Mouse (Mus musculus): ENCODE results near the gene Uqcc3. TPM values are rescaled to one million over a fixed set of nuclear protein-coding genes. Genes with fewer than 3 reads are reported as not detected.

Gene Uqcc3
- 69.0 and 73.5 TPM in 2 replicates for polyA plus RNA-seq (2015; fragmentation: Nextera tagmentation; extraction: Ambion mirVana)

DNA sequence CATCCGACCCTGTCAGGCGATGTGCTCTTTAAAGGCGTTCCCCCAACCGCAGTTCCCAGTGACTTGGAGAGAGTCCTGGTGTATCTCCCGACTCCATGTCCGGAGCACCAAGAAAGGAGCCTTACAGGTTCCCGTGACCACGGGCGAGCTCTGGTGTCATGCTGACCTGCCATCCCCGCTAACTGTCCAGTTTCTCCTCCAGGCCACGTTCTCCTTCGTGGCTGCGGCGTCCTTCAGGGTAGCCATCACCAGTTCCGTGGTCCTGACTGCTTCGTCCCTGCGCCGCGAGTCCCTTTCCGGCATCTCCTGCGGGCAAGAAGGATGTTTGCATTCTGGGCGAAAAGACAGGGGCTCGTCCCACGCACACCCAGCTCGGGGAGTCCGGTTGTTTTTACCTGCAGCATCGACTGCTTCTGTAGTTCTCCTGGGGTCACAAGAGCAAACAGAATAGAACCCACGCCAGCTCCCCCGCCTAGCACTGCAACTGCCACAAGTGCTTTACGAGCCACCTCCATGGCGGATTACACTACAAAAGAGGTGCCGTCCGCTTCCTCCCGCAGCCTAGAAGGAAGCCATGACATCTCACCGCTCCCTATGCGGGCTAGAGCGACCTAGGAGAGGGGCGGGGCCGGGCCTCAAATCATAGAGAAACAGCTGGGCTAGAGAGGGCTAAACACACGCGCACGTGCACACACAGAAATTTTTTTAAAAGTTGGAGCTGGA lies at the start of gene Uqcc3:
Uqcc3 (minus strand) TSS at position 613 of the 723 bp plus-strand sequence.
- WGBS, result under 1% methylated on average over 42 of the region's 42 CpGs

DNA sequence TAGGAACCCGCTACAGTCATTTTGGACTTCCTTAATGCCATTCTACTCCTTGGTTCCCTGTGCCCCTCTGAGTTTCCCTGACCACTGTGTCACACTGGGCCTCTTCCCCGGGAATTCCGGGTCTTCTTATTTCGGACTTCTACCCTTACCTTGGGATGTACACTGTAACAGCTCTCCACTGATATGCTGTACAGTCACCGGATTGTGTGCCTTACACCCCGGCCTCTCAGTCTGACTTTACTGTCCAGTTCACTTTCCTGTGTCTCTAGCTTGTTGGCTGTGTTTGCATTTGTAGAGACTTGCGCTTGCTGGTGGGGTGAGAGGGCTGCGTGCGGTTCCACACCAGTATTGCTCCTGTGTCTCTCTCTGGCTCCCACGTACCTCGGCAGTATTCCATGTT lies 49.4 kb upstream of the Uqcc3 start:
- WGBS, result 14% methylated on average over 11 of the region's 11 CpGs
- Histone ChIP-seq H3K9me3 (no peaks in the 10 kb centered on the region), H3K36me3 (peaks cover 28% of the 10 kb centered on the region), H3K4me3 (peak overlapping the region; percentile 54), H3K4me1 (replicated peaks) (peaks cover 23% of the 10 kb centered on the region), H3K27ac (replicated peaks) (0 out of 2 replicates have a peak overlapping the region, but pooled peaks have one; percentile 28), H3K9ac (peak overlapping the region; percentile 79), H3K4me2 (peak overlapping the region; percentile 71), H3K27me3 (no peaks in the 10 kb centered on the region)
- no peak for ATAC-seq (ENCODE audit: low read depth)

More for the DNA sequence above, at the start of gene Uqcc3:
- no peaks in the 10 kb centered on the region for H3K27me3 ChIP-seq
- peak within 1 kb of the TSS; percentile 70 for H3K4me2 ChIP-seq
- peak within 1 kb of the TSS; percentile 82 for H3K9ac ChIP-seq
- ATAC-seq (ENCODE audit: low read depth), result peak; percentile 98
- H3K4me3 ChIP-seq, result peak within 1 kb of the TSS; percentile 83
- H3K9me3 ChIP-seq, result no peaks in the 10 kb centered on the region
- H3K27ac ChIP-seq (replicated peaks), result peak within 1 kb of the TSS; percentile 88
- H3K4me1 ChIP-seq (replicated peaks), result peaks cover 15% of the 10 kb centered on the region
- peaks cover 28% of the 10 kb centered on the region for H3K36me3 ChIP-seq

DNA sequence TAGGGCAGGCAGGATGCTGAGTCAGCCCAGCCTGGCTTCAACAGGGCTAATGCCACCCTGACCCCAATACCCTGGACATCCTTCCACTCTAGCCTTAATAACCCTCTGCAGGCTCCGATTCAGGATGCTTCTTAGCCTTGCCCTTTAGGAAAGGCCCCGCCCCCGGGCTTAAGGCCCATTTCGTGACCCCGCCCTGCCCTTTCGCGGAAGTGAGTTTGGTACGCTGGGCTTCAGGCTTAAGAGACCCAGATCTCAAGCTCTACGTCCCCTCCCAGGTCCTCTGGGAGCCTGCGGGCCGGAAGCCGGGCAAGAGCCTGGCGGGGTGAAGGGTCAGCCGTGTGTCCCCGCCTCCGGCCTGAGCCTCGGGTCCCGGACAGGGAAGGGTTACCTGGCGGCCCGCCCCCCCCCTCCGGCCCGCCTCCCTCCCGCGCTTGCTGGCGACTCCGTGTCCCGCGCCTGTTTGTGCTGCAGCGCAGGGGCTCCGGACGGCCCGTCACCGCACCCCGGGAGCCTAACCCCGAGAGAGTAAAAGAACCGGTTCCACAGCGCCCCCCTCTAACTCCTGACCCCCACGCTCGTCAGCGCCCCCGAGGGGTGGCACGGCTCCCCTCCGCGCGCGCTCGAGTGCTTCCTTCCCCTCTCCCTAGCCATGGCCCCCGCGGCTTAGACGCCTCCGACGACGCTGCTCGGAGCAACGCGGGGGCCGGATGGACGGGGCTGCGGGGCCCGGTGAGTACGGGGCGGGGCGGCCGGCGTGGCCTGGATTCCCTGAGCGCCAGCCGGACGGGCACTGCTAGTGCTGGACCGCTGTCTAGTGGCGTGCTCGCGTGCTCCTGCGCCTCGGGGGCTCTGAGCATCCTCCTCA lies 48.7 kb upstream of the Uqcc3 start, which contains the start of the genes Rom1 and Eml3:
Rom1 (minus strand) TSS at position 133 of the 865 bp plus-strand sequence.
Eml3 (plus strand) TSS at position 329 of the 865 bp plus-strand sequence.
- WGBS, result under 1% methylated on average over 73 of the region's 74 CpGs
- H3K36me3 ChIP-seq, result peaks cover 28% of the 10 kb centered on the region
- H3K9ac ChIP-seq, result peak within 1 kb of the TSS; percentile 79
- ATAC-seq (ENCODE audit: low read depth), result peak; percentile 68
- no peaks in the 10 kb centered on the region for H3K27me3 ChIP-seq
- peak within 1 kb of the TSS; percentile 54 for H3K4me3 ChIP-seq
- peak within 1 kb of the TSS; percentile 71 for H3K4me2 ChIP-seq
- H3K9me3 ChIP-seq, result no peaks in the 10 kb centered on the region
- peaks cover 23% of the 10 kb centered on the region for H3K4me1 ChIP-seq (replicated peaks)
- H3K27ac ChIP-seq (replicated peaks), result peak within 1 kb of the TSS; percentile 54; the same call in 1 of the 2 replicates

DNA sequence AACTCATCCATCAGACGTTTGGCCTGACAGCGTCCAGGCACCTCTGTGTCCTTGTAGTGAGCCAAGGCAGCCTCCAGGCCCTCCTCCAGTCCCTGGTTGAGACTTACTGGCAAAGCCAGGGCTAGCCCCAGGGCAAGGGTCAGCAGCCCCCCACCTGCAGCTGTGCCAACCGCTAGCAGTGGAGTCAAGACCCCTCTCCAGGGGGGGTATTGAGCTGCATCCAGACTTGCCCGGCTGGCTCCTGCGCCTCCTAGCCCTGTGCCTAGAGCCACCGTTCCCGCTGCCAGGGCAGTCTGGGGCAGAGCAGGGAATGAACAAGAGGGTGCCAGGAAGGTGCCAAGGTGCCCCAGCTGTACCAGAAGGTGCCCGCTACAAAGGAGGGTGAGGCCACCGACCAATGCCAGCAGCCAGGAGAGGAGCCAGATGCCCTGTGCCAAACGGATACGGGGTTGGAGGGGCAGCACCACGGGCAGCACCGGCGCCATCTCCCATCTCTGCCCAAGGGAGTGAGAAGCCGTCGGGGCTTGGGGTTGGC lies 48.0 kb upstream of the Uqcc3 start:
- WGBS, result 18% methylated on average over 16 of the region's 16 CpGs
- peak overlapping the region; percentile 54 for H3K4me3 ChIP-seq
- peak overlapping the region; percentile 79 for H3K9ac ChIP-seq
- no peaks in the 10 kb centered on the region for H3K9me3 ChIP-seq
- peak overlapping the region; percentile 54; the same call in 1 of the 2 replicates for H3K27ac ChIP-seq (replicated peaks)
- peaks cover 23% of the 10 kb centered on the region for H3K4me1 ChIP-seq (replicated peaks)
- H3K4me2 ChIP-seq, result peak overlapping the region; percentile 71
- H3K36me3 ChIP-seq, result peaks cover 28% of the 10 kb centered on the region
- ATAC-seq (ENCODE audit: low read depth), result peak; percentile 44; the same call in 1 of the 2 replicates
- no peaks in the 10 kb centered on the region for H3K27me3 ChIP-seq

DNA sequence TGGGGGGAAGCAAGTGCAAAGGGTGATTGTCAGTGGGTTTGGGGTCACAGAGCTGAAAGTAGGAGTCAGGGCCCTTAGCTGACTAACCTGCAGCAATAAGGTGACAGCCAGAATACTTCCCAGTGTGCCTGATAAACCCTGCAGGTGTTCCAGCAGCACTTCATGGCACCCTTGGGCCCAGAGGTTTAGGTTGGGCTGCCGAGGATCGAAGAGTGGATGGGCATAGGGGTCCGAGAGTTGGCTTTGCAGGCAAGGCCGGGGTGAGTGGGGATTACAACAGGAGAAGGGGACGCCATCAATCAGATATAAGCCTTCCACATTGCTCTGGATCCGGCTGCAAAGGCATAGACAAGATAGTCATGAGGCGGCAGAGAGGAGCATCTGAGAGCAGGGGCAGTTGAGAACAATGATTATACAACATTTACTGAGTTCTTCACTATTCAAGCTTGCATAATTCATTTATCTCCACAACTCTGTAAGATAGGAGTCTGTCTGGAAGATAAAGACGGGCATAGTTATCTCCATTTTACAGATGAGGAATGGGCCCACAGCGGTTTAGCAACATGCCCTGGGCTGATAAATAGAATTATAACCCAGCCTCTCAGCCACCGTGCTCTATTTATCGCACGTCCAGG lies 47.3 kb upstream of the Uqcc3 start:
- Histone ChIP-seq H3K27ac (replicated peaks) (no peak overlapping the region), H3K9ac (no peak overlapping the region), H3K4me1 (replicated peaks) (peaks cover 23% of the 10 kb centered on the region), H3K9me3 (no peaks in the 10 kb centered on the region), H3K27me3 (no peaks in the 10 kb centered on the region), H3K4me3 (no peak overlapping the region), H3K4me2 (no peak overlapping the region), H3K36me3 (peaks cover 34% of the 10 kb centered on the region)
- ATAC-seq (ENCODE audit: low read depth), result no peak
- 86% methylated on average over 12 of the region's 12 CpGs for WGBS

DNA sequence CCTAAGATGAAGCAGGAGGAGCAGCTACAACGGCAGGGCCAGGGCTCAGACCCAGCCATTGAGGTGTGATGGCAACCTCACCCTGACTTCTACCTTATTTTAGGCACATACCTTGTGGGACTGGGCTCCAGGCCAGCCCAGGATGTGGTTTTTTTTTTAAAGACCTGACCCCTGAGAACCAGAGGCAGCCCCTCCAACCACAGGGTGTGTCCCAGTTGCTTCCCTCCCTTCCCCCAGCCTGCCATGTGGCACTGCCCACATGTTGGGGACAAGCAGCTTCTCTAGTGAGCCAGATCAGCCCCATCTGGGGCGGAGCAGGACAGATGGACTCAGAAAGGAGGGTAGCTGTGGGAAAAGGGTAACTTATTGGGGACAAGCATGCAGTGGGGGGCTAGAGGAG lies 46.0 kb upstream of the Uqcc3 start:
- no peaks in the 10 kb centered on the region for H3K27me3 ChIP-seq
- H3K27ac ChIP-seq (replicated peaks), result no peak overlapping the region
- H3K9me3 ChIP-seq, result no peaks in the 10 kb centered on the region
- H3K4me1 ChIP-seq (replicated peaks), result peaks cover 27% of the 10 kb centered on the region
- WGBS, result 94% methylated on average over 2 of the region's 2 CpGs
- no peak overlapping the region for H3K4me3 ChIP-seq
- H3K36me3 ChIP-seq, result peaks cover 37% of the 10 kb centered on the region
- no peak for ATAC-seq (ENCODE audit: low read depth)
- H3K4me2 ChIP-seq, result no peak overlapping the region
- no peak overlapping the region for H3K9ac ChIP-seq

DNA sequence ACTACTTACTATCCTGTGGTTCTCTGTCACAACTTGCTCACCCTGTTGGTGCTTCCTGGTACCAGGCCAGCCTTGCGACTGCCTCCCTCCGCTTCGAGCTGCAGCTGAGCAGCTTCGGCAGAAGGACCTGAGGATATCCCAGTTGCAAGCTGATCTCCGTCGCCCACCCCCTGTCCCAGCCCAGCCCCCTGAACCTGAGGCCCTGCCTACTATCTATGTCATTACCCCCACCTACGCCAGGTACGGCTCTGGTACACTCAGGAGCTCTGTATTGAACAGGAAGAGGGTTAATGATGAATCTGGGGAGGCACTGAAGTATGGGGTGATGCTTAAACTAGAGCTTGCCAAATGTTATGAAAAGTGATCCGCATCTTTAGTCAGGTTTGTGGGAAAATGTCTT lies 41.0 kb upstream of the Uqcc3 start:
- WGBS, result 87% methylated on average over 9 of the region's 9 CpGs
- Histone ChIP-seq H3K9me3 (no peaks in the 10 kb centered on the region), H3K4me3 (no peak overlapping the region)

DNA sequence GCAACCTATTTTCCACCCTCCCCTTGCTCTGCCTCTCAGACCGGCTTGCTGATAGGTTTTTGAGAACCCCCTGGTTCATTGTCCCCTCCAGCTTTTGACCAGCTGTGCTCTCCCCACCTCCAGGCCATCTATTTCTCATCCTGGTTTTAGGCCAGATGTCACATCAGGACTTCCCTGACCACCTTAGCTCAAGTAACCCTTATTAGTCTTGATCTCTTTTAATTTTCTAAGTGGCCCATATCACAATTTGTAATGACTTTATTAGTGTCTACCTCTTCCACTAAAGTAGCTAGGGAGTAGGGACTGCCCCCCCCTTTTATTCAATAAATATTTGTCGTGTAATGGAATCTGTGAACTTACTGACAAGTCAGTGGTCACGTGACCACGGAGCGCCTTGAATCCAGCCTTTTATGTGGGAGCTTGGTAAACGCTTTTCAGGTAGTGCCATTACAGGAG lies 40.1 kb upstream of the Uqcc3 start:
- 2% methylated on average over 6 of the region's 6 CpGs for WGBS
- H3K36me3 ChIP-seq, result peaks cover 30% of the 10 kb centered on the region
- H3K4me1 ChIP-seq (replicated peaks), result peaks cover 20% of the 10 kb centered on the region
- peak overlapping the region; percentile 84 for H3K4me3 ChIP-seq
- ATAC-seq (ENCODE audit: low read depth), result peak; percentile 23; the same call in 1 of the 2 replicates
- no peaks in the 10 kb centered on the region for H3K27me3 ChIP-seq
- H3K4me2 ChIP-seq, result peak overlapping the region; percentile 85
- no peaks in the 10 kb centered on the region for H3K9me3 ChIP-seq
- peak overlapping the region; percentile 81 for H3K9ac ChIP-seq
- H3K27ac ChIP-seq (replicated peaks), result peak overlapping the region; percentile 87

More for the DNA sequence above, 41.0 kb upstream of the Uqcc3 start:
- no peak overlapping the region for H3K27ac ChIP-seq (replicated peaks)
- no peaks in the 10 kb centered on the region for H3K27me3 ChIP-seq
- H3K4me1 ChIP-seq (replicated peaks), result peaks cover 20% of the 10 kb centered on the region
- H3K4me2 ChIP-seq, result peak overlapping the region; percentile 85
- ATAC-seq (ENCODE audit: low read depth), result no peak
- peak overlapping the region; percentile 81 for H3K9ac ChIP-seq
- peaks cover 30% of the 10 kb centered on the region for H3K36me3 ChIP-seq

DNA sequence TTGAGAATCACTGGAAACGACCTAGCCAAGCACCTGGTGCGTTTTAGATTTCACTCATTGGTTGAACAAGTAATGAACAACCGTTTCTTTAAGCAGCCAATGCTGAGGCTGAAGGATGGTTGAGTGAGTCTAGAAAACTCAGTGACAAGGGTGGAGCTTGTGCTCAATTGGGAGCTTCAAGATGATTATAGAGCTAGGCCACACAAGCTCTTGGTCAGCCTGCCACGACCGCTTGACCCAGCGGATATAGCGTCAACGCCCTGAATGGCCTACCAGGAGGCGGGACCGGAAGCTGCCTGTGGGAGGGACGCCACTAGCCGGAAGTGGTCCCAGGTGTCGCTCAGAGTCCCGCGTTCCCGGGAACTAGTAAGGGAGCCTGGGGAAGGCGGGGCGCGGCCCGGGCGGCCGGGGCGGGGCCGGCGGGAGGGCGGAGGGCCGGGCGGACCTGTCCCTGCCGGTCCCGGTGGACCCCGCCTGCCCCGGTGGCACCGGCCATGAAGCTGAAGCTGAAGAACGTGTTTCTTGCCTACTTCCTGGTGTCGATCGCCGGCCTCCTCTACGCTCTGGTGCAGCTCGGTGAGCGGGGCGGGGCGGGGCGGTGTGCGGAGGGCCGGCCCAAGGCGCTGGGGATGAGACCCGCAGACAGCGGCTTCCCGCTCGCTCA lies 39.5 kb upstream of the Uqcc3 start, which contains the start of gene B3gat3:
B3gat3 (plus strand) TSS at position 302 of the 664 bp plus-strand sequence.
- Histone ChIP-seq H3K36me3 (peaks cover 30% of the 10 kb centered on the region), H3K9me3 (no peaks in the 10 kb centered on the region), H3K9ac (peak within 1 kb of the TSS; percentile 81), H3K27ac (replicated peaks) (peak within 1 kb of the TSS; percentile 87), H3K27me3 (no peaks in the 10 kb centered on the region), H3K4me1 (replicated peaks) (peaks cover 20% of the 10 kb centered on the region), H3K4me3 (peak within 1 kb of the TSS; percentile 84), H3K4me2 (peak within 1 kb of the TSS; percentile 85)
- 3% methylated on average over 50 of the region's 50 CpGs for WGBS
- peak; percentile 98 for ATAC-seq (ENCODE audit: low read depth)

DNA sequence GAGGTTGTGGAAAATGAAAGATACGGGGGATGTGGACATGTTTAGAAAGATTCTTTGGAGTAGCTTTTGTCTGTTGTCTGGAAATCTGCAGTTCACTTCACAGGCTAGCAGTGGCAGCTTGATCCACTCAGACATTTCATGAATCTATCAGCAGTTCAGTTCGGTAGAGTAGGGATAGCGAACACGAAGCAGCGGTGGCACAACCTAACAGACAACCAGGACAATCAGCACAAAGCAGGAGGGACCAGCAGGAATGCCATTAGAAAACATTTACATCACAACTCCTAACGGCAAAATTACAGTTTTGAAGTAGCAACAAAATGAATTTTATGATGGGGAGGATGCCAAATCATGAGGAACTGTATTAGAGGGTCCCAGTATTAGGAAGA lies 39.0 kb upstream of the Uqcc3 start:
- peak; percentile 12; the same call in 1 of the 2 replicates for ATAC-seq (ENCODE audit: low read depth)
- 49% methylated on average over 6 of the region's 6 CpGs for WGBS
- Histone ChIP-seq H3K36me3 (peaks cover 34% of the 10 kb centered on the region), H3K9me3 (no peaks in the 10 kb centered on the region), H3K4me1 (replicated peaks) (peaks cover 20% of the 10 kb centered on the region), H3K9ac (peak overlapping the region; percentile 81; the same call in 1 of the 2 replicates), H3K4me3 (peak overlapping the region; percentile 84), H3K27me3 (no peaks in the 10 kb centered on the region), H3K27ac (replicated peaks) (peak overlapping the region; percentile 87), H3K4me2 (peak overlapping the region; percentile 85)

DNA sequence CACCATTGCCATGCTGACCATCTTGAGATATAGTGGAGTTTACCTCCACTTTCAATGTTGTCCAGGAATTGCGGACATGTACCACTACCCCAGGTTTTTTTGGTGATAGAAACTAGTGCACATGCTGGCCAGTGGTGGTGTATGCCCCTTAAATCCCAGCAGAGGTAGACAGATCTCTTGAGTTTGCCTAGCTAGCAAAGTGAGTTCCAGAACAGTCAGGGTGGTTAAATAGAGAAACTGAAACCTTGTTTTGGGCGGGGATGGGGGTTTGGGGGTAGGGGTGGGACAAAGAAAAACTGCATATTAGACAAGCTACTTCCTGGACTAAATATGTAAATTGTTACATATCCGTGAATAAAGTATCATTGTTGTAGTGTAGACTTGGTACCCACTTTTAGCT lies 38.3 kb upstream of the Uqcc3 start:
- Histone ChIP-seq H3K9me3 (no peaks in the 10 kb centered on the region), H3K4me3 (no peak overlapping the region), H3K9ac (no peak overlapping the region), H3K27me3 (no peaks in the 10 kb centered on the region), H3K4me2 (no peak overlapping the region), H3K4me1 (replicated peaks) (peaks cover 20% of the 10 kb centered on the region), H3K27ac (replicated peaks) (no peak overlapping the region), H3K36me3 (peaks cover 41% of the 10 kb centered on the region)
- no peak for ATAC-seq (ENCODE audit: low read depth)
- WGBS, result 93% methylated on average over 3 of the region's 3 CpGs
